Mouse (Mus musculus) stomach, embryonic 16.5 days (tissue): ENCODE measurements at regions not wholly inside any gene's neighbourhood (a gene's known extent, or its start where the extent isn't known, plus 50 kb on each side); places are given as distances from the start of the nearest gene placed in this dataset.
A peak's percentile ranks its signal among the peaks of the same experiment; 100 is the strongest.

Experiments used
- ATAC-seq: fragments of 200-750 bp; cut with Nextera tagmentation; 2 replicates; pipeline ENCODE4 v1.8.0; 2017; ENCODE audit warnings: moderate number of reproducible peaks, moderate TSS enrichment; ENCODE audit not compliant: insufficient read depth, low FRiP score
- H3K27ac ChIP-seq: fragments of 300-500 bp; sonication (generic); 2 replicates; pipeline ENCODE4 v1.5.1; 2014; ENCODE audit warnings: low read length
- H3K27me3 ChIP-seq: fragments of 300-500 bp; sonication (generic); 2 replicates; pipeline ENCODE4 v1.6.1; 2014; ENCODE audit warnings: low read length, control low read depth, mixed read lengths; ENCODE audit not compliant: control insufficient read depth, insufficient read depth
- H3K36me3 ChIP-seq: fragments of 300-500 bp; sonication (generic); 2 replicates; pipeline ENCODE4 v1.6.1; 2014; ENCODE audit warnings: low read length; ENCODE audit not compliant: control insufficient read depth, insufficient read depth
- H3K4me1 ChIP-seq: fragments of 300-500 bp; sonication (generic); 2 replicates; pipeline ENCODE4 v1.6.1; 2014; ENCODE audit warnings: low read length, control low read depth, mixed read lengths; ENCODE audit not compliant: control insufficient read depth, insufficient read depth
- H3K4me2 ChIP-seq: fragments of 300-500 bp; sonication (generic); 2 replicates; pipeline ENCODE4 v1.6.1; 2014; ENCODE audit warnings: low read depth, low read length, mixed read lengths
- H3K4me3 ChIP-seq: fragments of 300-500 bp; sonication (generic); replicated peaks from 2 replicates; pipeline ENCODE4 v1.5.1; 2014; ENCODE audit warnings: mild to moderate bottlenecking, low read length
- H3K9ac ChIP-seq: fragments of 300-500 bp; sonication (generic); 2 replicates; pipeline ENCODE4 v1.6.1; 2014; ENCODE audit warnings: low read length
- H3K9me3 ChIP-seq: fragments of 300-500 bp; sonication (generic); replicated peaks from 2 replicates; pipeline ENCODE4 v1.6.1; 2016; ENCODE audit warnings: low read length, control low read depth; ENCODE audit not compliant: control insufficient read depth
- WGBS: fragments of 180-500 bp; shearing (Covaris S2); extraction: QIAGEN DNeasy Blood & Tissue Kit; methylation state at CpG from one replicate; pipeline ENCODE4 v1.1.7; 2014; 5-methylcytosine and 5-hydroxymethylcytosine counted together

- ATAC-seq, result no peak
- H3K27ac ChIP-seq, result no peak overlapping the region
- H3K9ac ChIP-seq, result no peak overlapping the region
- H3K27me3 ChIP-seq, result no peaks in the 10 kb centered on the region
- H3K4me3 ChIP-seq, result no peak overlapping the region
- WGBS, result 82% methylated on average over 1 of the region's 1 CpGs
- no peaks in the 10 kb centered on the region for H3K4me1 ChIP-seq
- H3K36me3 ChIP-seq, result no peaks in the 10 kb centered on the region
- H3K9me3 ChIP-seq, result 0 out of 2 replicates have a peak, but pooled peaks cover 5% of the 10 kb centered on the region
- H3K4me2 ChIP-seq, result no peak overlapping the region
These were observed 311.4 kb upstream of the Pbx1 start for GRCm38 (mm10) chr1:168743435-168743834.

DNA sequence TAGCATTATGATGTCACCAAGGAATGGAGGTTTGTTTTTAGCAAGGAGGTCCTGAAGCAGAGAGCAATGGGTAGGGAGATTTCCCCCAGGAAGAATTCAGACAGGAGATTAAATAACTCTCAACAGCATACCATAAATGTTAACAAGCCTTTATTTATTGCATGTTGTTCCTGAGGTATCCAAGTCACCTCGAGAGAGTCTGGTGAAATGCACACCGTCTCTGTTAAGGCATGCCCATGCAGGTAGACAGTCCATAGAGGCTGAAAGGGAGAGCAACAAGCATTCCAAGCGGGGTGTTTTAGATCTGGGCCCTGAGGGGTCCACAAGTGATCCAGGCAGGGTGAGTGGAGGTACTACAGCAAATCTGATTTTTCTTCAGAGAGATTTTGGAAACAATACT lies 305.9 kb upstream of the Pbx1 start:
- Histone ChIP-seq H3K4me1 (no peaks in the 10 kb centered on the region), H3K4me2 (no peak overlapping the region), H3K4me3 (no peak overlapping the region), H3K27me3 (no peaks in the 10 kb centered on the region), H3K27ac (no peak overlapping the region), H3K36me3 (no peaks in the 10 kb centered on the region), H3K9me3 (no peaks in the 10 kb centered on the region), H3K9ac (no peak overlapping the region)
- no peak for ATAC-seq
- WGBS, result 62% methylated on average over 3 of the region's 3 CpGs

DNA sequence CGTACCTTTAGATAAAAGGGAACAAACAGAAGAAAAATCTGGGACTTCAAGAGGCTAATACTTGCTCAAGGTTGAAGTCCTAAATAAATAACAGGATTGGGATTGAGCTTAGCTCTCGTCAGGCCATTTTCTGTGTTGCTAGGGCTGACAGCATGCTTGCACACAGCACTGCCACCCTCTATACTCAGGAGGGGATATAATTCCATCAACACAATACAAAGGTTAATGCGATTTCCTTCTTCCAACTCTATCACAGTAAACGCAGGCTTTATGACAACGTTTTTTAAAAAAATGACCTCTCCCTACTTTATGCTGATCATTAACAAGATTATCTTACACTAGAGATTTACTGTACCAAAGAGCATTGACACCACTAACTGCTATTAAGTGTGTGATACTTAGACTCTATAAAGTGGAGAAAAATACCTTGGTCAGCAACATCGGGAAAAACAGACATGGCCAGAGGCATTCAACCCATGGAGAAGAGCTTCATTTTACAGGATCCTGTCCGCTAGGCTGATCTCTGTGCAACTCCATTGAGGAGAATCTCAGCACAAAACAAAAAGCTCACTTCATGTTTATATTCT lies 305.3 kb upstream of the Pbx1 start:
- no peaks in the 10 kb centered on the region for H3K9me3 ChIP-seq
- 72% methylated on average over 7 of the region's 7 CpGs for WGBS
- no peaks in the 10 kb centered on the region for H3K4me1 ChIP-seq
- H3K9ac ChIP-seq, result no peak overlapping the region
- no peaks in the 10 kb centered on the region for H3K27me3 ChIP-seq
- no peak overlapping the region for H3K4me2 ChIP-seq
- ATAC-seq, result no peak
- no peak overlapping the region for H3K27ac ChIP-seq
- H3K4me3 ChIP-seq, result no peak overlapping the region
- H3K36me3 ChIP-seq, result no peaks in the 10 kb centered on the region

GRCm38 (mm10) chr1:168733066-168733465 lies 301.0 kb upstream of the Pbx1 start:
- ATAC-seq, result no peak
- Histone ChIP-seq H3K27ac (no peak overlapping the region), H3K4me2 (no peak overlapping the region), H3K9me3 (no peaks in the 10 kb centered on the region), H3K9ac (no peak overlapping the region), H3K27me3 (no peaks in the 10 kb centered on the region), H3K4me3 (no peak overlapping the region), H3K36me3 (no peaks in the 10 kb centered on the region), H3K4me1 (no peaks in the 10 kb centered on the region)
- WGBS, result 54% methylated on average over 5 of the region's 5 CpGs

- H3K27ac ChIP-seq, result peak overlapping the region; percentile 96
- 64% methylated on average over 2 of the region's 2 CpGs for WGBS
- no peak for ATAC-seq
- H3K36me3 ChIP-seq, result no peaks in the 10 kb centered on the region
- peaks cover 16% of the 10 kb centered on the region; the same call in 1 of the 2 replicates for H3K4me1 ChIP-seq
- H3K27me3 ChIP-seq, result no peaks in the 10 kb centered on the region
- no peak overlapping the region; the same call in 1 of the 2 replicates for H3K9ac ChIP-seq
- H3K9me3 ChIP-seq, result no peaks in the 10 kb centered on the region
- peak overlapping the region; percentile 34 for H3K4me2 ChIP-seq
- H3K4me3 ChIP-seq, result no peak overlapping the region
These were observed 277.8 kb upstream of the Pbx1 start for GRCm38 (mm10) chr1:168709836-168710235.

- no peaks in the 10 kb centered on the region for H3K9me3 ChIP-seq
- H3K4me1 ChIP-seq, result peaks cover 16% of the 10 kb centered on the region; the same call in 1 of the 2 replicates
- no peaks in the 10 kb centered on the region for H3K36me3 ChIP-seq
- peak overlapping the region; percentile 29 for H3K4me3 ChIP-seq
- 9% methylated on average over 20 of the region's 21 CpGs for WGBS
- H3K27ac ChIP-seq, result peak overlapping the region; percentile 96
- ATAC-seq, result peak; percentile 81
- H3K4me2 ChIP-seq, result peak overlapping the region; percentile 34
- peak overlapping the region; percentile 60 for H3K9ac ChIP-seq
- no peaks in the 10 kb centered on the region for H3K27me3 ChIP-seq
These were observed 277.1 kb upstream of the Pbx1 start for GRCm38 (mm10) chr1:168709017-168709681.

- Histone ChIP-seq H3K4me2 (peak overlapping the region; percentile 34), H3K27me3 (no peaks in the 10 kb centered on the region), H3K9ac (peak overlapping the region; percentile 60), H3K4me1 (peaks cover 16% of the 10 kb centered on the region; the same call in 1 of the 2 replicates), H3K36me3 (no peaks in the 10 kb centered on the region), H3K27ac (peak overlapping the region; percentile 96), H3K4me3 (peak overlapping the region; percentile 29), H3K9me3 (no peaks in the 10 kb centered on the region)
- ATAC-seq, result peak; percentile 77
- WGBS, result 15% methylated on average over 11 of the region's 11 CpGs
These were observed 276.2 kb upstream of the Pbx1 start for GRCm38 (mm10) chr1:168708161-168708865.

DNA sequence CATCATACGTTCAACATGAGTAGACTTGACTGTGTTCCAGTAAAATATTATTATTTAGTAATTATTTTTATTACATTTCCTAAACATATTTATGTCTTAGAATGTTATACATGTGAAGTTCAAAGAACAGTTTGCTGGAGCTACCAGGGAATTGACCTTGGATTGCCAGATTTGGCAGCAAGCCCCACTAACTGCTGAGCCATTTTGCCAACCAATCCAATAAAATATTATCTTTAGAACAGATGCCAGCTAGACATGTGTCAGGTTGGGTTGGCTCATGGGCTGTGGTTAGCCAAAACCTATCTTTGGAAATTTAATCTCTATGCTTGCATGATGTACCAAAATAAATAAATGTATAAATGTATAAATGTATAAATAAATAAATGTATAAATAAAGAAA lies 265.3 kb upstream of the Pbx1 start:
- Histone ChIP-seq H3K27me3 (no peaks in the 10 kb centered on the region), H3K9ac (no peak overlapping the region), H3K36me3 (no peaks in the 10 kb centered on the region), H3K4me1 (no peaks in the 10 kb centered on the region), H3K9me3 (no peaks in the 10 kb centered on the region), H3K4me3 (no peak overlapping the region), H3K27ac (no peak overlapping the region), H3K4me2 (no peak overlapping the region)
- WGBS, result 93% methylated on average over 1 of the region's 1 CpGs
- no peak for ATAC-seq

- no peaks in the 10 kb centered on the region for H3K9me3 ChIP-seq
- no peak overlapping the region for H3K4me2 ChIP-seq
- H3K4me1 ChIP-seq, result no peaks in the 10 kb centered on the region
- H3K27ac ChIP-seq, result no peak overlapping the region
- no peak for ATAC-seq
- H3K36me3 ChIP-seq, result no peaks in the 10 kb centered on the region
- H3K9ac ChIP-seq, result no peak overlapping the region
- 70% methylated on average over 7 of the region's 7 CpGs for WGBS
- no peak overlapping the region for H3K4me3 ChIP-seq
- no peaks in the 10 kb centered on the region for H3K27me3 ChIP-seq
These were observed 254.8 kb upstream of the Pbx1 start for GRCm38 (mm10) chr1:168686821-168687220.
